Mouse (Mus musculus) adrenal gland, postnatal 4 days (tissue): ENCODE data around the gene Maff. TPM values are rescaled to one million over a fixed set of nuclear protein-coding genes. Genes with fewer than 3 reads are reported as not detected.

Source experiments
- DNase-seq, 2 experiments: peaks; one replicate each; pipeline ENCODE4 v3.0.0; 2021 to 2022; ENCODE audit warnings: low spot score in 2 of 2, mixed read lengths in 2 of 2
- total RNA-seq, 2 experiments: library from RNA; stranded (reverse); gene quantifications; 2 replicates each; pipeline ENCODE4 v1.2.3; 2021

Maff gene
- total RNA-seq, 2 experiments from 2014 or later, result 3.2 to 4.6 TPM

- no peak for DNase-seq
Observed at GRCm38 (mm10) chr15:79360371-79360770, 13.9 kb downstream of the Maff start.

DNA sequence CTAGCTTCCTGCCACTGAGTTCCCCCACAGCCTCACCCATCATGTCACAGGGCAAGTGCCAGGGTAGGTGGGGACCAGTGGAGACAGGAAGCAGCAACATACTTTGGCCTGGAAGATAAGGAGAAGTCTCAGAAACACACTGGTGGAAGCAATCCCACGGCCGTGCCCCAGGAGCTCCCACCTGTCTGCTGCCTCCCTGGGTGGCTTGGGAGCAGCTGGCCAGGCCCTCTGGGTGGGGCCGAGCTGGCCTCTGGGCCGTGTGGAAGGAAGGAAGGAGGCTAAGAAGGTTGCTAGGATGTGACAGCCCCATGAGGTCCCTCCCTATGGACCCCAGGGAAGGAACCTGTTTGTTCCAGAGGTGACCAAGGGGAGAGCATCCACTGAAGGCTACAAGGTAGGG is 14.6 kb downstream of the Maff start:
- no peak for DNase-seq

GRCm38 (mm10) chr15:79364120-79364519 is 17.7 kb downstream of the Maff start:
- DNase-seq, result no peak

GRCm38 (mm10) chr15:79365068-79365467 is 18.6 kb downstream of the Maff start:
- no peak for DNase-seq

DNA sequence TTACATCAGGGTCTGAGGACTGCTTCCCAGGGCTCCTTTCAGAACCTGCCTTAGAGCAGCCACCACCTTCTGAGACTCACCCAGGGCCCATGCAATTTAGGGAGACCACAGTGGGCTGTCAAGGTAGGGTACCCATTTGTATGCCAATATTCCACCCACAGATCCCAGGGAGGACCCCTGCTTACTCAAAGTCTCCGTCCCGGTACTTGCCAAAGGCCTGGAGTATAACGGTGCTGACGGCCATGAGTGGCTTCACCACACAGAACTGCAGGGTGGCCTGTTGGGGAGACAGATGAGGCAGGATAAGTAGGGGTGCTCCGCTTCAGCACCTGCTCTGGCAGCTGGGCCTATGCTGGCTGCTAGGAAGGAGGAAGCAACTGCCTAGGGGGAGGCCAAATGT is 20.0 kb downstream of the Maff start:
- DNase-seq, result no peak

DNA sequence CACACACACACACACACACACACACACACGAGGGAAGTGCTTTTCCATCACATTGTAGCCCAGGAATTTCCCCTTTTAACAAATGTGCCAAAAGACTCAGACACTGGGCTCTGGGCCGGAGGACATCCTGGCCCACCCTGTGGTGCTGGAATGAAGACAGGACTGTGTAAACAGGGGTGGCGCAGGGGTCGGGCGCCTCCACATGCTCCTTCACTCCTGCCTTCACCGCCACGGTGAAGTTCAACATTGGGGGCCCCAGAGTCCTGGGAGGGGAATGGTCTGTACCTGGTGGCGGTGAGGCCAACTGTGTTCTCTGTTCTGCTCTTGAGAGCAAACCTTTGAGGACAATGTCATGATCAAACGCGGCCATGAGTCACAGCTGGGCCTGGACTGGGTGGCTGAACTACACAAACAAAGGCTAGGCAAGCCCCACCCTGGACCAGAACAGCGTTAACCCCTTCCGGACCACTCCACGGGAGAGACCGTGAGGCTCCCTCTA is 21.9 kb downstream of the Maff start:
- DNase-seq, result peak in 1 of 2 experiments; percentile 21

- DNase-seq, result no peak
Observed at GRCm38 (mm10) chr15:79368861-79369440, 22.5 kb downstream of the Maff start.

GRCm38 (mm10) chr15:79369452-79370280 is 23.2 kb downstream of the Maff start:
- no peak for DNase-seq

- no peak for DNase-seq
Observed at GRCm38 (mm10) chr15:79370281-79370843, 23.9 kb downstream of the Maff start.

GRCm38 (mm10) chr15:79374760-79375159 is 28.3 kb downstream of the Maff start:
- no peak for DNase-seq

DNA sequence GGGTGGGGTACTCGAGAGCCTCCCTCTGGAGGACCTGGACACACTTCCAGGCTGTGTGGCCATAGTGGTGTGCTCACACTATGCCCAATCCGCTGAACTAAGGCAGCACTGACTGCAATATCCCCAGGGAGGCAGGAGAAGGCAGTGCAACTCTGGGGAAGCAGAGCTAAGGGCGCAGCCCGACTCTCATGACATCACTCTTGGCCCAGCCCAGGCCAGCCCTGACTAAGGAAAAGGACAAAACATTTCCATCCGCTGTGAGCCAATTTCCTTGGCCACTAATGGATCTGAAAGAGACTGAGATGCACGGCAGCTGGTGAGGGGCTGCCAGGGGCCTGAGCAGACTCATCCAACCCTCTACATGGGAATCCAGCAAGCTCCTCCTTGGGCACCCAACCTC is 31.3 kb downstream of the Maff start:
- DNase-seq, result no peak

DNA sequence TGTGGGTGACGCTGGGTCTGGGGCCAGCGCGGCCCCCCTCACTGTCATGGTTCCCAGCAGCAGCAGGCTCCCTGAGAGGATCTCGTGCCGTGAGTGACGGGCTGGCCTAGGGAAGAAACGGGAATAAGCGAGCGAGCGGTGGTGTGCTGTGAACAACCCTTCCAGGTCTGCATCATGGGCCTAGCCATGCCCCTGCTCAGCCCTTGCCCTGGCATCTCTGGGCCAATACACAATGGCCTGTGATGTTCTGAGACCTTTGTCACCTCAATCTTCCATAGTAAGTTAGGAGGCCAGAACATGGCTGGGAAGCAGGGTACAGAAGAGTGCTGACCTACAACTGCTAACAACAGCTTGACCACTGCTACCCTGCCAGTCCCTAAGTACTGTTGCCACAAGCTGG is 32.2 kb downstream of the Maff start:
- no peak for DNase-seq

GRCm38 (mm10) chr15:79379658-79380057 is 33.2 kb downstream of the Maff start:
- no peak for DNase-seq

DNA sequence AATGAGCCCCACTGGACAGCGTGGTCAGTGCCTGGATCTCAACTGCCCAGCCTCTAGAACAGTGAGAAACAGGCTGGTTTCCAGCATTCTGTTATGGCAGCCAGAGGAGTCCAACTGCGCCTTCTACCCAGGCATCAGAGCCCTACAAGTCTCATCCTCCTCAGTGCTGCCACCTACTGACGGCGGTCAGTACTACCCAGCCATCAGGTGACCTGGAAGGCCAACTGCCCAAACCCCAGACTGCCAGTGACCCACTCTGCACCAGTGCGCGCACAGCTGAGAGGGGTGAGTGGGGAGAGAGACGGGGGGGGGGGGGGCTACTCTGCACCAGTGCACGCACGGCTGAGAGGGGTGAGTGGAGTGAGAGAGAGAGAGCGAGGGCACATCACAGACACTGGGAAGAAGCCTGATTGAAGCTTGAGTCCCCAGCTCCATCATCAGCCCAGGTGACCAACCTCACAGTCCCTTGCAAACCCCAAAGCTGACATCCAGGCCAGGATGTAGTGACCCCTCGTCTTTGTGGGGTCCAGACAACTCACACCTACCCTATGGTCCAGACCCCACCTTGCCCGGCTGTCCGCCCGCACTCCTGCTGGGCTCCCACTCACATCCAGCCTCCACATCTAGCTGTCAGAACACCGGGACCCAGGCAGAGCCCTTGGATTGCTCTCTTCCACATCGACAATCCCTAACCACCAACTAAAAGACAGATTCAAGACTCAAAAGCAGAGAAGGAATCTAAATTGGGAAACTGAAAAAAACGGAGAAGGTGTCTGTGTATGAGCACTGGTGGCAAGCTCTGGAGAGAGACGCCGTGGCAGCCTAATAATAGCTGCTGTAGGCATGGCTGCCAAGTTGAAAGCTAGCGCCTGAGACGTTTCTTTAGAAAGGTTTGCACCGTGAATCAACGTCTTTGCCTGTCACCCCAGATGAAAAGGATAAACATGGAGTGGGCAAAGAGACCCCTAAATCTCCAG is 34.3 kb downstream of the Maff start:
- peak; percentile 34 to 51 for DNase-seq

DNA sequence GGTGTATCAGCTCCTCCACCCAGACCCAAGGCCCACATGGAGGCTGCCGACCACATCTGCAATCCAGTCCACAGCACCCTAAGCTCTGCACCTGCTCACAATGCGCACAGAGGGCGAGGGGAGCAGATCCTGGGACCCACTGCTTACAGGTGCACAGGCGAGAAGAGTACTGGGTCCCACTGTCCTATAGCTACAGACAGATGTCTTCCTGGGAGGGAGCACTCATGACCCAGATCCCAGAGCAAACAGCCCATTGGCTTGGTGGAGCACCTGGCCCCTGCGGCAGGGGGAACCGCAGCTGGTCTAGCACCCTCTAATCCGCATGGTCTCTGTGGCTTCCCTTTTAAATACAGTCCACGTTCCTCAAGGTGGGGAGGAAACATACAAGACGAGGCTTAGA is 35.2 kb downstream of the Maff start:
- DNase-seq, result no peak

DNA sequence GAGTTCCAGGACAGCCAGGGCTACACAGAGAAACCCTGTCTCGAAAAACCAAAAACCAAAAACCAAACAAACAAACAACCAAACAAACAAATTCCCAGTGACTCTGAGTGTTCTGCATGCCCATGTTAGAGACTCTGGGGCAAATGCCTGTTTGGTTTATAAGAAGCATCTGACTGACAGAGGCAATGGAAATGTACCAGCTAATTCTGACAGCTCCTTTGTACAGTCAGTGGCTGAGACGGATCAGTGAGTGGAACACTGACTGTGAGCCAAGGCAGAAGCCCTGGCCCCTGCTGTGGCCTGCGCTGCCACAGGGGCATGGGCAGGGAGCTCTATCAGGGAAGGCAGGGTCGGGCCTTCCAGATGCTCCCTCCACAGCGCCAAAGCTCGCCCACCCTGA is 40.7 kb downstream of the Maff start:
- DNase-seq, result no peak

- DNase-seq, result no peak
Observed at GRCm38 (mm10) chr15:79387611-79388010, 41.2 kb downstream of the Maff start.

GRCm38 (mm10) chr15:79388171-79388570 is 41.8 kb downstream of the Maff start:
- DNase-seq, result no peak

DNA sequence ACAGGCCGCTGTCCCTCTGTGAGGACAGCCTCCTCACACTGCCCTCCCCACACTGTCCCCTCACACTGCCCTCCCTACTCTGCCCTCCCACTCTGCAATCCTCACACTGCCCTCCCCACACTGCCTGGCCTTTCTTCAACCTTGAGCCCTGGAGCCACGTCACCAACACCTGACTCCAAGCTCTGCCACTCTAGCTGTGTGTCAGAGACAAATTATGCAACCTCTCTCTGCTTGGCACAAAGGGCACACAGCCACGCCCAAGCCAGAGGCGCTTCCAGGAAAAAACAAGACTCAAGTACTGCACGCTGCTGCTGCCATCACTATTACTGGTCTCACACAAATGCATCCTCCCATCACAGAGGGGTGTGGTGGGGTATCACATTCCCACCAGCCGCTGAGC is 44.0 kb downstream of the Maff start:
- peak in 1 of 2 experiments; percentile 43 for DNase-seq

GRCm38 (mm10) chr15:79391447-79392093 is 45.1 kb downstream of the Maff start:
- peak in 1 of 2 experiments; percentile 26 for DNase-seq

DNA sequence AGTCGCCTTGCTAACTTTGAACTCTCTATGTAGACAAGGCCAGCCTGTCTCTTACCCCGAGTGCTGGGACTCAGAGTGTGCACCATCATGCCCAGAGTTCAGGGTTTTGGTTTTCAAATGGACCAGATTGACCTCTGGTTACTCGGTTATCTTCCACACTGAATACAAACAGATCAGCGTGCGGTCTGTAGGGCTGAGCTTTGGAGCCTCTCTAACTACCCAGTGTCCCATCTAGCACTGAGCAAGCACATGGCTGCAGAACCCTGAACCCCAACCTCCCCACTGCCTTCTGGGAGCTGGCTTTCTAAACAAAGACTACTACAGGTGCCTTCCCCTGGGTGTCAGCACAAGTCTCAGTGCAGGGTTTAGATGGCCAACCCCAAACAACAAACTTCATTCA is 46.1 kb downstream of the Maff start:
- DNase-seq, result no peak
